Mouse (Mus musculus) forebrain, embryonic 10.5 days (tissue): ENCODE results near the gene Slc16a6. TPM values are rescaled to one million over a fixed set of nuclear protein-coding genes. Genes with fewer than 3 reads are reported as not detected.
A peak's percentile ranks its signal among the peaks of the same experiment; 100 is the strongest.

Experiments used
- DNase-seq: peaks from one replicate; pipeline ENCODE4 v3.0.0-alpha.2; 2017; ENCODE audit warnings: low spot score; ENCODE audit errors: extremely low spot score
- H3K27ac ChIP-seq: fragments of 300-500 bp; sonication (generic); 2 replicates; pipeline ENCODE4 v1.5.1; 2016; ENCODE audit warnings: mild to moderate bottlenecking
- H3K27me3 ChIP-seq: fragments of 300-500 bp; sonication (generic); 2 replicates; pipeline ENCODE4 v1.6.1; 2016; ENCODE audit warnings: mild to moderate bottlenecking; ENCODE audit not compliant: poor library complexity, severe bottlenecking
- H3K36me3 ChIP-seq: fragments of 300-500 bp; sonication (generic); replicated peaks from 2 replicates; pipeline ENCODE4 v1.6.1; 2016; ENCODE audit warnings: mild to moderate bottlenecking, moderate library complexity
- H3K4me1 ChIP-seq: fragments of 300-500 bp; sonication (generic); 2 replicates; pipeline ENCODE4 v1.6.1; 2016
- H3K4me3 ChIP-seq: fragments of 300-500 bp; sonication (generic); 2 replicates; pipeline ENCODE4 v1.5.1; 2016; ENCODE audit warnings: mild to moderate bottlenecking, moderate library complexity
- H3K9me3 ChIP-seq: fragments of 300-500 bp; sonication (generic); 2 replicates; pipeline ENCODE4 v1.6.1; 2016; ENCODE audit warnings: mild to moderate bottlenecking, moderate library complexity
- WGBS: fragments of 180-500 bp; shearing (Covaris S2); methylation state at CpG from one replicate; pipeline ENCODE4 v1.1.7; 2016; 5-methylcytosine and 5-hydroxymethylcytosine counted together
- polyA plus RNA-seq: library from polyadenylated mRNA; unstranded; fragments of >200 nt; fragmentation: Nextera tagmentation; extraction: Ambion mirVana; gene quantifications from 2 replicates; pipeline ENCODE4 v1.2.1, GENCODE M21; 2016

Slc16a6 gene
- 6.5 and 6.8 TPM in 2 replicates for polyA plus RNA-seq

DNA sequence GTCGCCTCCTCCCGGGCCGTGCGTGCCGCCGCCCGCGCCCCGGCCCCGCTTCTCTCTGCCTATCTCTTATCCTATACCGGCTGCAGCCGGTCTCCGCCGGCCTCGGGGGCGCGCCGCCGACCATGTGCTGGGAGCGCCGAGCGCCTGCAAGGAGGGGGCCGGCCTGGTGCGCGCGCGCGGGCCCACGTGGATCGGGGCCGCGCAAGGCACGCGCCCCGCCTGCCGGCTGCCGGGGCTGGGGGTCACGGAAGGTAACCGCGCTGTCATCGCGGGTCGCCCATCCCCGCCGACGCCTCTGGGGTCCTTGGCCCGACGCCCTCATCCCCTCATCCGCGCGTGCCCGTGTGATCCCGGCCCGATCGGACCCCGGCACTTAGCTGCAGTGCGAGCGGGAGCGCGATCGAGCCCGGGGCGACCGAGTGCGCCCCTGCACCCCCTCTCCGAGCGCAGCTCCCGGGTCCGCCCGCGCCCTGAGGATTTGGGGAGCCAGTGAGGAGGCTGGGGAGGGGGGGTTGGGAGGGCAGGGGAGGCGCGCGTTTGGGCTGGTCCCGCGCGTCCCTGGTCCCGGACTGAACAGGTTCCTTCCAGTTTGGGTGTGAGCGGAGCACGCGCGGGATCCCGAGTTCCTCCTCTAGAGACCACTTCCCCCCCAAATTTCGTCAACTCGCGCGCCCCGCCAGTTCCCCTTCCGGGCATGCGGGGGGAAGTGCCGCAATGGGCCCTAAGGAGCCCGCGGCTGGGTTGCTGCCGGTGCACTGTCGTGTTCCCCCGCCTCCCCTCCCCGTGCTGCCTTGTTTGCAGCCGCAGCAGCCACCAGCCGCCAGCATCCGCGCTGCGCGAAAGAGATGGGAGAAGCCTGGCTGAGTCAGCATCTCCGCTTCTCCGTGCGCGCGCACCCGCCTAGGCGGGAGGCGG, at the start of gene Slc16a6, which contains the start of gene Arsg:
Slc16a6 (minus strand) TSS at position 428 of the 915 bp plus-strand sequence.
Arsg (plus strand) TSS at position 204 of the 915 bp plus-strand sequence.
- no peaks in the 10 kb centered on the region for H3K9me3 ChIP-seq
- peak within 1 kb of the TSS; percentile 100 for H3K27ac ChIP-seq
- H3K27me3 ChIP-seq, result peaks cover 19% of the 10 kb centered on the region; the same call in 1 of the 2 replicates
- peak within 1 kb of the TSS; percentile 86 for H3K4me3 ChIP-seq
- peak; percentile 89 for DNase-seq
- WGBS, result under 1% methylated on average over 107 of the region's 111 CpGs
- H3K36me3 ChIP-seq, result no peaks in the 10 kb centered on the region
- H3K4me1 ChIP-seq, result peaks cover 77% of the 10 kb centered on the region

DNA sequence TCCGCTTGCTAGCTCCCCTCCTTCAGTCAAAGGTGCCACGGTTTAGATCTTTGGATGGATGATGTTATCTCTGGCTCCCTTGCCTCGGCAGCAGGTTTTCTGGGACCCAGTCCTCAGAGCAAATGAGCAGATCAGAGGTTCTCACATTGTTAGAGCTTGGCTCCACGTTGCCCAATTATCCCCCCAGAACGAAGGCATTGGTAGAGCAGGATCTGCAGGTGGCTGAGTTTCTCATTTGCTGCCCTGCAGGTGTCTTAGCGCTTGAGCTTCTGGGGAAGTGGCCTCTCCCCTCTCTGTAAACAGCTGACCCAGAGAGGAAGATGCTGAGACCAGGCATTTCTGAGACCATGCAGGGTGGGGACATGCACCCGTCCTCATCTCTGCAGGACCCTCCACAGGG, 47.6 kb upstream of the Slc16a6 start:
- Histone ChIP-seq H3K4me1 (peaks cover 13% of the 10 kb centered on the region), H3K27ac (peak overlapping the region; percentile 48), H3K9me3 (no peaks in the 10 kb centered on the region; the same call in 1 of the 2 replicates), H3K36me3 (no peaks in the 10 kb centered on the region), H3K4me3 (no peak overlapping the region), H3K27me3 (0 out of 2 replicates have a peak, but pooled peaks cover 6% of the 10 kb centered on the region)
- no peak for DNase-seq
- 41% methylated on average over 7 of the region's 7 CpGs for WGBS

DNA sequence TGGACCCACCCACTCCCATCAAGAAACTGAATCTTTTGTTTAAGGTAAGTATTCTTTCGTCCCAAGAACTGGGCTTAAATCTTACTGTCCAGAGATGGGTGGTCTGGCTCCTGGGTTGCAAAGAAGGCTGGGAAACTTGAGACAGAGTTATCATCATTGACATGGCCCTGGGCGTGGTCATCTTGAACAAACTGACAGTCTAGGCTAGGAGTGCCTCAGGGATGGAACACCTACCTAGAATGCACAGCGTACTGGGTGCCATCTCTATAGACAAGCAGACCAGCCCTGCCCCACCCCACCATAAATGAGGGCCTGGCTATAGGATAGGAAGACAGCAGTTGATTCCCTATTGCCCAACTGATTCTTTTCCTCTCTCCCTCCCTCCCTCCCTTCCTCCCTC, 44.4 kb upstream of the Slc16a6 start:
- 84% methylated on average over 3 of the region's 3 CpGs for WGBS
- H3K27ac ChIP-seq, result no peak overlapping the region

GRCm38 (mm10) chr11:109517330-109517729, 43.9 kb upstream of the Slc16a6 start:
- Histone ChIP-seq H3K4me1 (peaks cover 13% of the 10 kb centered on the region), H3K9me3 (no peaks in the 10 kb centered on the region; the same call in none of the 2 replicates), H3K36me3 (no peaks in the 10 kb centered on the region), H3K27ac (no peak overlapping the region), H3K27me3 (0 out of 2 replicates have a peak, but pooled peaks cover 6% of the 10 kb centered on the region), H3K4me3 (no peak overlapping the region)
- DNase-seq, result no peak
- 94% methylated on average over 11 of the region's 11 CpGs for WGBS

More for the DNA sequence above, 44.4 kb upstream of the Slc16a6 start:
- DNase-seq, result no peak
- Histone ChIP-seq H3K36me3 (no peaks in the 10 kb centered on the region), H3K9me3 (no peaks in the 10 kb centered on the region; the same call in none of the 2 replicates), H3K27me3 (0 out of 2 replicates have a peak, but pooled peaks cover 6% of the 10 kb centered on the region), H3K4me3 (no peak overlapping the region), H3K4me1 (peaks cover 13% of the 10 kb centered on the region)

DNA sequence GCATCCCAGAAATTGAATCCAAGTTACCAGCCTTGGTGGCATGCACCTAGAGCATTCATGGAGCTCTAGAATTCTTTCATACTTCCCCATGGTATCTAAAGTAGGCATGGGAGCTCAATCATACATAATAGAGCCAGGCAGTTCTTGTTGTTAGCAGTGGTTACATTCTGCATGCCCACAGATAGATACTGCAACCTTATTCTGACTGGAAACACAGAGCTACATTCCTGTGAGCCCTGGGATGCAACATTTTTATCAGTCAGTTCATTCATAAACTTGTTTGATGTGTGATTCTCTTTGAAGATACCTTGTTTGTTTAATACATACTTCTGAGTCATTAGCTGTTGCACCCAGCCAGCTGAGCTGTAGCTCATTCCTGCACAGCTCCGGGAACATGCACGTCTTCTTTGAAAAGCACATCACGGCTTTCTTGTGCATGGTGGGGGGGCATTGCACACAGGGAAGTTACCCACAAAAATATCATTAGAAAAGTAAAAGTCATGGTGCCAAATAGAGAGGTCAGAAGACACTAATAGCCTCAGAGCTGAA, 40.7 kb upstream of the Slc16a6 start:
- no peaks in the 10 kb centered on the region for H3K36me3 ChIP-seq
- H3K27me3 ChIP-seq, result peaks cover 6% of the 10 kb centered on the region; the same call in 1 of the 2 replicates
- peaks cover 8% of the 10 kb centered on the region; the same call in 1 of the 2 replicates for H3K4me1 ChIP-seq
- WGBS, result 90% methylated on average over 3 of the region's 3 CpGs
- no peak overlapping the region for H3K27ac ChIP-seq
- H3K4me3 ChIP-seq, result no peak overlapping the region
- no peak for DNase-seq
- no peaks in the 10 kb centered on the region; the same call in 1 of the 2 replicates for H3K9me3 ChIP-seq

DNA sequence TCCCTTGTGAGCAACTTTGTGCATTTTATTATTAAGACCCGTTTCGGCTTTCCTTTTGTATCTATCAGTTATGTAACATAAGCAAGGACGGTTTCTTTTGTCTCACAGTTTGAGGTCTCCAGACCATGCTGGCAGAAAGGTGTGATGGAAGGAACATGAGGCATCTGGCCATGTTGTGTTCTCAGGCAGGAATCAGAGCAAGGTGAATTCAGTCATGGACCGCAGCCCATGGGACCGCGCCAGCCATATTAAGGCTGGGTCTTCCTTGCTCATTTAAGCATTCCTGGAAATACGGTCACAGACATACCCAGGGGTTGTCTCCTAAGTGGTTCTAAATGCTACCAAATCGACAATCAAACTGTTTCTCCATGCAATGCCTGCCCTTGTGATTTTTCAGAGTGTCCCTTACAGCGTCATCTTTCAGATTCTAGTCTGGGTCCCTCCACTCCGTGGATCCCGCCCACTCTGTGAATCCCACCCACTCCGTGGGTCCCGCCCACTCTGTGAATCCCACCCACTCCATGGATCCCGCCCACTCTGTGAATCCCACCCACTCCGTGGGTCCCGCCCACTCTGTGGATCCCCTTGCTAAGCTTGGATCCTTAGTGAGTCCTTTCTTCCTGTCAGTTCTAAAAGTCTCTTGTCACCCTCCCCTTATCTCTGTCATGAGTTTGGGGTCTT, 39.7 kb upstream of the Slc16a6 start:
- Histone ChIP-seq H3K36me3 (no peaks in the 10 kb centered on the region), H3K4me3 (no peak overlapping the region), H3K27ac (no peak overlapping the region), H3K4me1 (peaks cover 9% of the 10 kb centered on the region), H3K27me3 (peaks cover 8% of the 10 kb centered on the region; the same call in 1 of the 2 replicates), H3K9me3 (no peaks in the 10 kb centered on the region; the same call in 1 of the 2 replicates)
- DNase-seq, result no peak
- WGBS, result 85% methylated on average over 16 of the region's 16 CpGs

DNA sequence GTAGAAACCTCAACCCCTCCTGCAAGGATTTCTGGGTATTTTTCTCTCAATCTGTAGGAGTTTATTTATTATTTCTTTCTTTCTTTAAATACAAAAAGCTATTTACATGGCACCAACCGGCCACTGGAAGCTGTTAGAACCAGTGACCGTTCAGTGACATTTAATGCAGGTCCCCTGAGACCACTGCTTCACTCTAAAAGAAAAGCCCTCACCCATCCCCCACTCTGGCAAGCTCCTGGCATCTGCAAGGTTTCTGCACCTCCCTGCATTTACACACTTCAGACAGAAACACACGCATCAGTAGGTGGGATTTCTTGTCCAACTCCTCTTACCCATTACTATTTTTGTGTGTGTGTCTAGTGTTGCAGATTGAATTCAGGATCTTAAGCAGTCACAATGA, 33.7 kb upstream of the Slc16a6 start:
- no peak overlapping the region for H3K4me3 ChIP-seq
- 69% methylated on average over 3 of the region's 3 CpGs for WGBS

DNA sequence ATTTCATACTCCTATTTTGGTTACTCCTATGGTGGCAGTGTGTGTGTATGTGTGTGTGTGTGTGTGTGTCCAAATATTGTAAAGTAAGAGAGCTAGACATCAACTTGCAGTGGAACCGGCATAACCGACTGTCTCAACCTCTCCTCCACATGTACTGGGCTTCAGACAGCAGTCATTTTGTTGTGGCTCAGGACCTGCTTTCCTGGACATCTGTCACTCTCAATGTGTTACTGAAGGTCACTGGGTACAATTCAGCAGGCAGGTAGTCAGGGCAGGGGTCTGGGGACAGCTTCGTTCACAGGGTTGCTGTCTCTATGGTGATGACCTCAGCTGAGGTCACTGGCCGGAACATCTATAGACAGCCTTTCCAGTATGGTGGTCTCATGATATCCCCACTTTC, 32.4 kb upstream of the Slc16a6 start:
- Histone ChIP-seq H3K4me3 (no peak overlapping the region), H3K27me3 (peaks cover 8% of the 10 kb centered on the region; the same call in 1 of the 2 replicates), H3K4me1 (peaks cover 20% of the 10 kb centered on the region), H3K9me3 (no peaks in the 10 kb centered on the region), H3K36me3 (no peaks in the 10 kb centered on the region), H3K27ac (no peak overlapping the region)
- DNase-seq, result no peak
- WGBS, result 89% methylated on average over 4 of the region's 4 CpGs

More for the DNA sequence above, 33.7 kb upstream of the Slc16a6 start:
- no peak overlapping the region for H3K27ac ChIP-seq
- no peak for DNase-seq
- H3K4me1 ChIP-seq, result peaks cover 24% of the 10 kb centered on the region
- H3K27me3 ChIP-seq, result peaks cover 8% of the 10 kb centered on the region; the same call in 1 of the 2 replicates
- H3K36me3 ChIP-seq, result no peaks in the 10 kb centered on the region
- no peaks in the 10 kb centered on the region for H3K9me3 ChIP-seq

DNA sequence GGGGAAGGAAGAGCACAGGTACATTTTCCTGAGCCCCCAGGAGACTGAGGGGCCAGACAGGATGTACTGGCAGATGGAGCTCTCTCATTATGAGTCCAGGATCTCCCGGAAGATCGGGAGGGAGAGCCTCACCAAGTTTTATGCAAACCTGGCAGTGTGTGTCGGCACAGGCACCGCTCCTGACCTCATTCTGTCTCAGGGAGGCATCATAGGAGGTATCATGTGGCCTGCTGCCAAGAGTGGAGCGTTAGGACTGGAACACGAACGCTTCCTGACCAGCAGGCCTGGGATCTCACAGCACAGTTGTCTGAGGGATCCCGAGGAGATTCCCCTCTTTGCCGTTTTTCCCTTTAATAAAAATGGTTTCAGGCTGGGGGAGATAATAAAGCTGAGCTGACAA, 31.6 kb upstream of the Slc16a6 start:
- Histone ChIP-seq H3K27ac (no peak overlapping the region), H3K27me3 (peaks cover 8% of the 10 kb centered on the region; the same call in 1 of the 2 replicates), H3K9me3 (no peaks in the 10 kb centered on the region), H3K36me3 (no peaks in the 10 kb centered on the region), H3K4me1 (peaks cover 17% of the 10 kb centered on the region), H3K4me3 (no peak overlapping the region)
- no peak for DNase-seq
- 92% methylated on average over 9 of the region's 9 CpGs for WGBS

- Histone ChIP-seq H3K4me1 (peaks cover 30% of the 10 kb centered on the region), H3K27me3 (no peaks in the 10 kb centered on the region), H3K4me3 (no peak overlapping the region), H3K36me3 (no peaks in the 10 kb centered on the region), H3K9me3 (no peaks in the 10 kb centered on the region), H3K27ac (no peak overlapping the region)
- DNase-seq, result no peak
- 92% methylated on average over 5 of the region's 5 CpGs for WGBS
These were observed 26.8 kb upstream of the Slc16a6 start for GRCm38 (mm10) chr11:109500206-109500605.

GRCm38 (mm10) chr11:109497990-109498389, 24.6 kb upstream of the Slc16a6 start:
- DNase-seq, result no peak
- Histone ChIP-seq H3K27me3 (no peaks in the 10 kb centered on the region), H3K9me3 (no peaks in the 10 kb centered on the region), H3K4me1 (peaks cover 37% of the 10 kb centered on the region), H3K4me3 (no peak overlapping the region), H3K36me3 (no peaks in the 10 kb centered on the region), H3K27ac (peak overlapping the region; percentile 53; the same call in 1 of the 2 replicates)
- WGBS, result 91% methylated on average over 9 of the region's 9 CpGs

DNA sequence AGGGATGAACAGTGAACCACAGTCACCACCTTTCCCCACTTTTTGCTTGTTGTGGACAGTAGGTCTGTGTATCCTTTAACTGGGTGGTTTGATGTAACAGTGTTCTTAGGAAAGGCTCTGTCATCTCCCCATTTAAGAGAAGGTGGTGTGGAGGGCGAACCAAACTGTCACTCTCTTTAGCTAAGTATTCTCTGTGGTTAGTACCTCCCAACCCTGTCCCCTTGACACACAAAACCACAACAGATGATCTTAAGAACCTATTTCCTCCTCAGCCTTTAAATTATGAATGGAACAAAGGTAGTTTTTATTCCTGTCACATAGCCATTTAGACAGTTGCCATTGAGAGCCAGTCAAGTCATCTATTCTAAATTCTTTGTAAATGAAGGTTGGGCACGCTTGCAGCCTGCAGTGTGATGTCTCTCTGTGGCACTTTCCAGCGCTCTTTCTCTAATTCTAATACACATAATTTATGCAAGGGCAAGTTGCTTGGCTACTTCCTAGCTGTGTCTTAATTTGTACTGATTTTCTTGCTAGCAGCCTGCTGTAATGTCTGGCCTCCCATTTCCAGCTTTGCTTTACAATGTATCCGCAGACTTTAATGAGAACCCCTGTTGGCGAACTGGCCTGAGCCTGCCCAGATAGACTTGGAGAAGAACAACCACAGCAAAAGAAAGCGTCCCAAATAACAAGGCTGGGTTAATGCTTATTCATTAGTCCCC, 23.8 kb upstream of the Slc16a6 start:
- Histone ChIP-seq H3K4me1 (peaks cover 37% of the 10 kb centered on the region), H3K36me3 (no peaks in the 10 kb centered on the region), H3K9me3 (no peaks in the 10 kb centered on the region), H3K27ac (0 out of 2 replicates have a peak overlapping the region, but pooled peaks have one; percentile 6), H3K27me3 (no peaks in the 10 kb centered on the region), H3K4me3 (no peak overlapping the region)
- WGBS, result 73% methylated on average over 6 of the region's 6 CpGs
- no peak for DNase-seq
